Mouse (Mus musculus): ENCODE data around the gene Sgpp2. TPM values are rescaled to one million over a fixed set of nuclear protein-coding genes. Genes with fewer than 3 reads are reported as not detected.

The Sgpp2 gene
- polyA plus RNA-seq, 1 experiment from 2014 or later, result 2.5 TPM

Other genes starting within 250 kb of the Sgpp2 start
- gene Pax3, start 113.2 kb upstream of the Sgpp2 start, polyA plus RNA-seq (2016; fragmentation: Nextera tagmentation; extraction: Ambion mirVana), result 32.7 and 37.5 TPM in 2 replicates
- gene Farsb, start 178.6 kb downstream of the Sgpp2 start, polyA plus RNA-seq (2016; fragmentation: Nextera tagmentation; extraction: Ambion mirVana), result 120 and 129 TPM in 2 replicates
- 0.48 TPM in 1 of 2 replicates, not detected in the other for gene Mogat1, start 200.6 kb downstream of the Sgpp2 start, polyA plus RNA-seq (2016; fragmentation: Nextera tagmentation; extraction: Ambion mirVana)
- gene BC035947, start 201.8 kb downstream of the Sgpp2 start, polyA plus RNA-seq (2016; fragmentation: Nextera tagmentation; extraction: Ambion mirVana), result 0.35 and 0.70 TPM in 2 replicates